Mouse (Mus musculus): ENCODE measurements around the gene Mybpc3.

GRCm38 (mm10) chr2:91128761-91129160 lies 10.8 kb downstream of the Mybpc3 start:
- TF ChIP-seq CTCF (conservative IDR thresholded peaks at IDR 0.05; ENCODE audit: insufficient read depth, insufficient read length, low read depth, low read length) (no peak), POLR2A (IDR thresholded peaks at IDR 0.05; ENCODE audit: low read depth, low read length) (no peak)

All from kidney, adult 2 months (tissue).